Mouse (Mus musculus) T-cell, adult 2 months (primary cell): ENCODE measurements around the gene Rbak.
"Not testable (repeated sequence)": the region's sequence is repeated elsewhere in the genome, so short reads cannot be mapped to it uniquely, and the experiment has no call there.

Source experiments
- DNase-seq: peaks from one replicate; pipeline ENCODE4 v3.0.0; 2022; ENCODE audit warnings: low spot score

Gene Rbak

GRCm38 (mm10) chr5:143180255-143181076 is at the start of gene Rbak, which contains the start of gene Spdye4b:
Gene Rbak (minus strand): TSS chr5:143180775.
Gene Spdye4b (plus strand): TSS chr5:143181017.
- DNase-seq: peak; percentile 90

- no peak for DNase-seq
Observed at GRCm38 (mm10) chr5:143226790-143227189, 46.2 kb upstream of the Rbak start, which contains the start of gene Spdye4a. Gene Spdye4a (minus strand): TSS chr5:143226890.

- no peak for DNase-seq
Observed at GRCm38 (mm10) chr5:143222287-143222686, 41.7 kb upstream of the Rbak start.

- DNase-seq: no peak
Observed at GRCm38 (mm10) chr5:143220996-143221395, 40.4 kb upstream of the Rbak start.

GRCm38 (mm10) chr5:143213832-143214231 is 33.3 kb upstream of the Rbak start:
- DNase-seq: no peak

- no peak for DNase-seq
Observed at GRCm38 (mm10) chr5:143205015-143205414, 24.4 kb upstream of the Rbak start.

GRCm38 (mm10) chr5:143196506-143196905 is 15.9 kb upstream of the Rbak start:
- DNase-seq: no peak

GRCm38 (mm10) chr5:143195166-143195565 is 14.6 kb upstream of the Rbak start:
- DNase-seq: no peak

- not testable (repeated sequence) for DNase-seq
Observed at GRCm38 (mm10) chr5:143194747-143195146, 14.2 kb upstream of the Rbak start.

- no peak for DNase-seq
Observed at GRCm38 (mm10) chr5:143192806-143193205, 12.2 kb upstream of the Rbak start.

GRCm38 (mm10) chr5:143188014-143188413 is 7.4 kb upstream of the Rbak start:
- not testable (repeated sequence) for DNase-seq

GRCm38 (mm10) chr5:143179179-143179578 is 1.4 kb downstream of the Rbak start:
- peak; percentile 7 for DNase-seq

- DNase-seq: no peak
Observed at GRCm38 (mm10) chr5:143177541-143178200, 2.9 kb downstream of the Rbak start.

GRCm38 (mm10) chr5:143175970-143176369 is 4.6 kb downstream of the Rbak start:
- no peak for DNase-seq

- DNase-seq: no peak
Observed at GRCm38 (mm10) chr5:143165508-143166070, 15.0 kb downstream of the Rbak start.

- DNase-seq: no peak
Observed at GRCm38 (mm10) chr5:143155534-143155933, 25.0 kb downstream of the Rbak start.

- no peak for DNase-seq
Observed at GRCm38 (mm10) chr5:143153756-143154155, 26.8 kb downstream of the Rbak start.

- no peak for DNase-seq
Observed at GRCm38 (mm10) chr5:143150044-143150443, 30.5 kb downstream of the Rbak start.

- no peak for DNase-seq
Observed at GRCm38 (mm10) chr5:143149536-143149935, 31.0 kb downstream of the Rbak start.

- DNase-seq: no peak
Observed at GRCm38 (mm10) chr5:143148661-143149060, 31.9 kb downstream of the Rbak start.

GRCm38 (mm10) chr5:143147481-143147880 is 33.1 kb downstream of the Rbak start, which contains the start of gene Olfr718-ps1:
Gene Olfr718-ps1 (minus strand): TSS chr5:143147581.
- DNase-seq: no peak

- DNase-seq: no peak
Observed at GRCm38 (mm10) chr5:143137580-143137979, 43.0 kb downstream of the Rbak start.

GRCm38 (mm10) chr5:143135042-143135441 is 45.5 kb downstream of the Rbak start:
- DNase-seq: no peak
